Mouse (Mus musculus) cerebellum, adult 2 months (tissue): ENCODE results near the gene Chn1.

Source experiments
- CTCF ChIP-seq: fragments of 200-500 bp; IDR thresholded peaks from 2 replicates; pipeline ENCODE4 v1.5.1; 2011; ENCODE audit warnings: low read depth, mild to moderate bottlenecking, control low read depth, low read length, moderate library complexity, borderline replicate concordance; ENCODE audit not compliant: insufficient read depth
- POLR2A ChIP-seq: fragments of 200-500 bp; IDR thresholded peaks from 2 replicates; pipeline ENCODE4 v1.6.1; 2011; ENCODE audit warnings: low read length, control low read depth, borderline replicate concordance; ENCODE audit not compliant: insufficient read depth

DNA sequence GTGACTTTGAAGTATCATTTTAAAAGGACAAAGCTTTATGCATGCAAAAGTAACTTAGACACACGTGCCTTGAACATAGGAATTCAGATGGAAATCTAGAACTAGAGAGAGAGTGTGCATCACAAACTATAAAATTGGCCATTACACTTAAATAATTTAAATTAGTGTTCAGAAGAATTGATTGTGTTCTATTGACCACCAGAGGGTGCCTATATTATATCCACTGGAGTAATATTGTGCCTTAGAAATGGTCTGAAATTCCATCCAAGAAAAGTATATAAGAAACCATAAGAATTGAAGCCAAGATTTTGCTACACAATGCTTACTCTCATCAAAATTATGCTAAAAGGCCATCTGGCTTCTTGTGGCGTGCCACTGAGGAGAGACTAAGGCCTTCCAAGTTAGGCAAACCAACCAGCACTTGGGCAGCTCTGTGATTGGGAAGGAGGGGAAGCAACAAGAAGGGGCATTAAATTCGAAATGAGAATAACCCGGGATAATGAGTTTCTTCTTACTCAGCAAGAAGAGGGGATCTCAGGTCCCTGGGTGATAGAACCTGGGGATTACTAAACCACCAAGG, 4.0 kb upstream of the Chn1 start:
- TF ChIP-seq POLR2A (no peak), CTCF (no peak)
